Mouse (Mus musculus) macrophage (primary cell): ENCODE results near the gene Gm2974. TPM values are rescaled to one million over a fixed set of nuclear protein-coding genes. Genes with fewer than 3 reads are reported as not detected.
"Not testable (repeated sequence)": the region's sequence is repeated elsewhere in the genome, so short reads cannot be mapped to it uniquely, and the experiment has no call there.

Experiments
- H3K27ac ChIP-seq: fragments of 350-480 bp; formaldehyde crosslinking; 2 replicates; pipeline ENCODE4 v1.9.0; 2021
- H3K36me3 ChIP-seq: fragments of 350-480 bp; formaldehyde crosslinking; 2 replicates; pipeline ENCODE4 v1.9.0; 2021; ENCODE audit errors: inconsistent target
- H3K4me3 ChIP-seq: fragments of 350-480 bp; formaldehyde crosslinking; 2 replicates; pipeline ENCODE4 v1.9.0; 2021; ENCODE audit errors: inconsistent target
- H3K79me2 ChIP-seq: fragments of 350-480 bp; formaldehyde crosslinking; 2 replicates; pipeline ENCODE4 v1.9.0; 2021; ENCODE audit errors: inconsistent target
- WGBS: methylation state at CpG from one replicate; pipeline ENCODE4 v1.1.7; 2026; ENCODE audit warnings: inconsistent platforms; ENCODE audit not compliant: missing documents; 5-methylcytosine and 5-hydroxymethylcytosine counted together
- polyA plus RNA-seq: library from polyadenylated mRNA; stranded (reverse); fragments of 250-400 nt; gene quantifications from 3 replicates; pipeline ENCODE4 v1.2.4, GENCODE M21; 2018; ENCODE audit warnings: inconsistent platforms
- total RNA-seq, 78 experiments: library from RNA; depleted of rRNA; stranded (reverse); fragments of 250-400 nt; gene quantifications; 1 replicate in 9 of 78; 2 replicates in 24 of 78; 3 replicates in 43 of 78; 4 replicates in 2 of 78; pipeline ENCODE4 v1.2.4; 2018; ENCODE audit warnings: inconsistent platforms in 56 of 78

Gm2974 gene
- total RNA-seq (2018; cell fraction: chromatin; rRNA removed): not detected
- not detected for total RNA-seq (2018; cell fraction: cytosol; rRNA removed)
- total RNA-seq (2018; cell fraction: nucleus; rRNA removed): not detected
- polyA plus RNA-seq: not detected in 3 replicates

DNA sequence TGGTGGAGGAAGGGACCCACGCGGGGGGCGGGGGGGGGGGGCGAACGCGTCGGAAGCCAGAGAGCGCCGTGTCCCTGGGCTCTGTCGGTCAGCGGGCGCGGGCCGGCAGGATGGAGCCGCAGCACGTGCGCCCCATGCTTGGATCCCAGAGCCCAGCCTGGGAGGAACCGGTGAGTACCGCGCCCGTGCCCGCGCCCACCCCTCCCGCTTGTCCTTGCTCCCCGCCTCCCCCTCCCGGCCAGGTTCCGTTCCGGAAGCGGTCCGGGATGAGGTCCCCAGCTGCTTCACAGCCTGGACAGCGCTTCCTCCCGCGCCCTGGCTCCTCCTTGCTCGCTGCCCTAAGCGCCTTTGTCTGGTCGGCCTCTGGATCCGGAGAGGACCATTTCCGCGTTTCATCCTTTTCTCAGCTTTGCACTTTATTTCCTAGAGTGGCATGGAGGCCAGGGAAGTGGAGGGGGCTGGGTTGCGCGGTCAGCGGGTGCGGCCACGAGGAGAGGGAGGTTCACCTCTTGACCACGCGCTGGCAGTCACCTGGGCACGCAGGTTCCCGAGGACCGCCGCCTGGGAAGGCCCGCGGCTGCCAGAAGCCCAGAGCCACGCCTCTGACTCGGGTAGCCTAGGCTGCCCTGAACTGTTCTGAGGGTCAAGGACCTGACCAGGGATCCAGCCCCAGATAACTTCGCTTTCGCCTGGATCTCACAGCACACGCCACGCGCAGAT, at the start of gene Gm2974:
TSS of gene Gm2974 (plus strand) at position 86 of the 720 bp plus-strand sequence.
- 16% methylated on average over 21 of the region's 59 CpGs for WGBS

DNA sequence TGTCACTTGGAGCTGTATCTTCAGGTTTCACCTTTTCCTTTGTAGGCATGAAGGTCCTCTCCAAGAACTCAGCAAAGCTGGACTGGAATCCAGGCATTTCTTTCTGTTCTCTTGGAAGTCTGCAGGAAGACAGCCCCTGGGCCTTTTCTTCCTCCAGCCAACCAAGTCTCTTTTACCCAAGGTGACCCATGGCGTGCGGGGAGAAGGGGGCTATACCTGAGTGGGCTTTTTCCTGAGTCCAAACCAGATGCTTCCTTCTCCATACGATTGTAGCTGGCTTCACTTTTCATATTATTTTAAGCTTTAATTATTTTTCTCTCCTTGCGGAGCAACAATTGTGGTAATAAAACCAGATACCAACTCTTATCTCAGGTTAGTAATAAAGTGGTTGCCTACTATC, 40.7 kb upstream of the Gm2974 start:
- H3K36me3 ChIP-seq, H3K27ac ChIP-seq, H3K79me2 ChIP-seq, H3K4me3 ChIP-seq: not testable (repeated sequence)
- WGBS: no CpG with 5 or more reads among the region's 4 CpGs

More for the DNA sequence above, at the start of gene Gm2974:
- not testable (repeated sequence) for H3K4me3 ChIP-seq, H3K36me3 ChIP-seq, H3K79me2 ChIP-seq, H3K27ac ChIP-seq

DNA sequence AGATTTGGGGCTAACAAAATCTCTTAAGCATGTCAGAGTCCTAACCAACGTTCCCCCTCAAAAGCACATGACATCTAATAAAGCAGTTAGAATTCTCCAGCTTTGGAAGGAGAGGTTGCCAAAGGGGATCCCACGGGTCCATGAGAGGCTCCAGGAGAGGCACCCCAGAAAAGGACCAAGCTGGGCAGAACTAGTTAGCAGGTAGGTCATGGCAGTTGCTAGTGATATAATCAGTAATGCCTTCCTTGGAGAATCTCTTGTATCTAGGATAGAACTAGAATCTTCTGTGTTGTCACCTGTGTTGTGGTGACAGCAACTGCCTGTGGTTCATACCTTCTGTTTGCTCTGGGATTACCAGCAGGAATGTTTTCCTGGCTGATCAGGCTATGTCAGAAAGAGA, 17.6 kb upstream of the Gm2974 start, which contains the start of gene Gm3127:
TSS of gene Gm3127 (plus strand) at position 301 of the 400 bp plus-strand sequence.
- WGBS: no CpG with 5 or more reads among the region's 2 CpGs
- H3K4me3 ChIP-seq, H3K79me2 ChIP-seq, H3K27ac ChIP-seq, H3K36me3 ChIP-seq: not testable (repeated sequence)

DNA sequence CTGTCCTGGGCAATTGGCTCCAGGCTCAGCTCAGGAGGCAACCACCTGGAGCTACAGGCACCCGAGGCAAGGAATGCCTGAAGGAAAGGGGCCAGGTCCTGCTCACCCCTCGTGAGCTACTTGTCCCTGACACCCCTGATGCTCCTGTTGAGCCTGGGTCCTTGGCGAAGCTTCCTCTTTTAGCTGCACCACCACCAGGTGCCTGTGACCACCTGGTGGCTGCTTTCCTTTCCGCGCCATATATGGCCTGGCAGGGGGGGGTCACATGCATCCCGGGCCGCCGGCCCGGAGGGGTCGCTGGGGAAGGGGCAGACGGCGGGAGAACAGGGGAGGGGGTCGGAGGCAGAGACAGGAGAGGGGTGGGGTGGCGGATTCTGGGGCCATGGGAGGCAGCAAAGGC, 346 bp upstream of the Gm2974 start:
- not testable (repeated sequence) for H3K27ac ChIP-seq, H3K79me2 ChIP-seq, H3K4me3 ChIP-seq, H3K36me3 ChIP-seq
- WGBS: 3% methylated on average over 13 of the region's 14 CpGs

DNA sequence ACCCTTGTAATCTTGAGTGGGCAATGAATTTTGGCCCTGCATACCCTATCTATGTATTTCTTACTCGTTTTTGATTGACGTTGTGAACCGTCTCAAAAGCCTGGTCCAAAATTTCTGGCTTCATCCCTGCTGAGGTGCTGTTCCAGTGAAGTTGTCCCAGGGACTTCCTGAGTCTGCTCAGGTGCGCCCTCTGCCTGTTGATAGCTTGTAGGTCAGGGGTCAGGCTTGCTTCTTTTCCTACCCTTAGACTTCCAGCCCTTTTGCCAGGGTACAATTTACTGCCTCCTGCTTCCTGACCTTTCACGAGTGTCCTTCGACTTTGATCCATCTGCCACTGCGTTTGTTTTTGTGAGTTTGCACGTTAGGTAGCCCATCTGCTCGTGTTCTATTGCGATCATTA, 999 bp downstream of the Gm2974 start:
- not testable (repeated sequence) for H3K36me3 ChIP-seq, H3K27ac ChIP-seq, H3K4me3 ChIP-seq, H3K79me2 ChIP-seq
- 20% methylated on average over 1 of the region's 10 CpGs for WGBS

DNA sequence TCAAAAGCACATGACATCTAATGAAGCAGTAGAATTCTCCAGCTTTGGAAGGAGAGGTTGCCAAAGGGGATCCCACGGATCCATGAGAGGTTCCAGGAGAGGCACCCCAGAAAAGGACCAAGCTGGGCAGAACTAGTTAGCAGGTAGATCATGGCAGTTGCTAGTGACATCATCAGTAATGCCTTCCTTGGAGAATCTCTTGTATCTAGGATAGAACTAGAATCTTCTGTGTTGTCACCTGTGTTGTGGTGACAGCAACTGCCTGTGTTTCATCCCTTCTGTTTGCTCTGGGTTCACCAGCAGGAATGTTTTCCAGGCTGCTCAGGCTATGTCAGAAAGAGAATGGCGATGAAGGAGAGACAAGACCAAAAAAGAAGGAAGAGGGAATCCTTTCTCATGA, 67.0 kb downstream of the Gm2974 start, which contains the start of gene Gm3138:
TSS of gene Gm3138 (plus strand) at position 301 of the 400 bp plus-strand sequence.
- H3K79me2 ChIP-seq, H3K4me3 ChIP-seq: not testable (repeated sequence)
- no CpG with 5 or more reads among the region's 2 CpGs for WGBS

More for the DNA sequence above, 67.0 kb downstream of the Gm2974 start, which contains the start of gene Gm3138:
- H3K36me3 ChIP-seq, H3K27ac ChIP-seq: not testable (repeated sequence)

Other genes starting within 250 kb of the Gm2974 start
- not detected in 3 replicates for gene Gm3095, start 219.0 kb upstream of the Gm2974 start, polyA plus RNA-seq
- gene Gm3099, start 184.2 kb upstream of the Gm2974 start, polyA plus RNA-seq: not detected in 3 replicates
- gene Gm5796, start 158.6 kb upstream of the Gm2974 start, polyA plus RNA-seq: not detected in 3 replicates
- gene Gm3115, start 98.5 kb upstream of the Gm2974 start, polyA plus RNA-seq: not detected in 3 replicates
- gene Gm8108, start 72.0 kb upstream of the Gm2974 start, polyA plus RNA-seq: not detected in 3 replicates
- gene Gm3127, start 17.5 kb upstream of the Gm2974 start, polyA plus RNA-seq: not detected in 3 replicates
- not detected in 3 replicates for gene Gm3138, start 67.1 kb downstream of the Gm2974 start, polyA plus RNA-seq
- gene Gm3149, start 134.7 kb downstream of the Gm2974 start, polyA plus RNA-seq: not detected in 3 replicates
- gene 2610042L04Rik, start 152.2 kb downstream of the Gm2974 start, polyA plus RNA-seq: not detected in 3 replicates
- gene Gm3159, start 214.9 kb downstream of the Gm2974 start, polyA plus RNA-seq: not detected in 3 replicates
- not detected in 3 replicates for gene Gm3164, start 232.9 kb downstream of the Gm2974 start, polyA plus RNA-seq
- gene Gm3173, start 248.4 kb downstream of the Gm2974 start, polyA plus RNA-seq: not detected in 3 replicates